Mouse (Mus musculus) urinary bladder, adult 2 months (tissue): Measurements from ENCODE around the gene Gprc6a. TPM values are rescaled to one million over a fixed set of nuclear protein-coding genes. Genes with fewer than 3 reads are reported as not detected.

Source experiments
- DNase-seq: peaks from one replicate; pipeline ENCODE4 v3.0.0; 2022; ENCODE audit warnings: low spot score
- polyA plus RNA-seq: library from polyadenylated mRNA; depleted of rRNA; stranded (reverse); fragments of >200 nt; gene quantifications from 2 replicates; pipeline ENCODE4 v1.2.3, GENCODE M21; 2012; rRNA removed

Gene Gprc6a
- not detected in 2 replicates for polyA plus RNA-seq

- no peak for DNase-seq
These were observed at the start of gene Gprc6a for GRCm38 (mm10) chr10:51631411-51632136. Gene Gprc6a, minus strand, starts transcription at chr10:51631461.

DNA sequence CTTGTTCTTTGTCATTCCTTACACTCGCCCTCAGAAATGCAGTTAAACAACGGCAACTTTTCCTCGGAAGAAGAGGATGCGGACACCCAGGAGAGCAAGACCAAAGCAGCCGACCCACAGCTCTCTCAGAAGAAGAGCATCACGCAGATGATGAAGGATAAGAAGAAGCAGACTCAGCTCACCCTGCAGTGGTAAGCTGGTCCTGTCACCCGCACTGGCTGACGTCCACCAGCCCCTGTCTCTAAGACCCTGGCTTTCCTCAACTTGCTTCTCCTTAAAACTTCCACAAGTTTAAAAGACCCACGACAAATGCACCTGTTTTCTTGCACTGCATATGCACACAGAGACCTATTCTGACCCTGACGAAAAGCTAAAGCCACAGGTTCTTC lies 47.0 kb upstream of the Gprc6a start:
- DNase-seq: no peak

DNA sequence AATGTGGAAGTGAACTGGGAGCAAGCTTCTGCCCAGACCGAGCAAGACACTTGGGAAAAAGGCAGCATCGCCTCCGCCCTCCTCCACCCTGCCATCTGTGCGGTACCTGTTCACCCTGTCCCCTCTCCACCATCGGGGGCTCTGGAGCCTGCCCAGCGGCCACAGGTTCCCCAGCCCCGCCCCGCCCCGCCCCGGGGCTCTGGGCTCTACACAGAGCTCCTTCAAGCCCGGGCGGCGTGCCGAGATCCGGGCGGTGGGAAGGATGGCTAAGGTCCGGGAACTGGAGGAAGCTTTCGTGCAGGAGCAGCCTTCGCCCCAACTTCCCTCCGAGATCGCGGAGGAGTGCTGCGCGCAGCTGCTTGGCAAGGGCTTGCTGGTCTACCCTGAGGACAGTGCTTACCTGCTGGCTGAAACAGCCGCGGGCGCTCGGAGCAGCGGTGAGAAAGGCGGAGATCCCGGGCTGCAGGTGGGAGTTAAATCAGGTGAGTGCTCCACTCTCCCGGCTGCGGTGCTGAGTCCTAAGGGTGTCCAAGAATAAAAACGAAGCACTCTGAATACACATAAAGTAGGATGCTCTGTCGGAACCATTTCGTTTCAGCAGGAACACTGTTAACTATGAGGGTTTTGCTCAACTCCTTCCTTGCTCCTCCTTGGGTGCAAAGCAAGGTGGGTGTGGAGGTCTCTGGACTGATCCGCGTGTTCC lies 46.4 kb upstream of the Gprc6a start, which contains the start of gene Rfx6:
Gene Rfx6, plus strand, starts transcription at position 209 of the 703 bp plus-strand sequence.
- DNase-seq: no peak

GRCm38 (mm10) chr10:51672082-51672779 lies 41.0 kb upstream of the Gprc6a start:
- DNase-seq: no peak

DNA sequence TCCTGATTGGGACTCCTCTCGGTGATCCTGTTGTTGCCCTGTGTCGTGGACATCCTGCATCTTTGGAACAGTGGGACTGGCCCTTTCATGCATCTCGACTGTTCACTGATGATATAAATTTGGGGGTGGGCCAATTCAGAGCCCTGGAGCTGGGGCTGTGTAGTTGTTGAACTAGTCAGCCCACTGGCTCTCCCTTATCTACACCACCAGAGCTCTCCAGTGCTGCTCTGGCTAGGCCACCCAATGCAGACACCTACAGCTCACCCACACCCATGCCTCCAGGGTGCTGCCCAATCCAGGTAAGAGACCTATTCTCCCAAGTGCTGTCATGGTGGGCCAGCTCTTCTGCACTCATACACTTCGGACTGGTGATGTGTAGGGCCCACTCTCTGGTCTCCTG lies 40.3 kb upstream of the Gprc6a start:
- no peak for DNase-seq

GRCm38 (mm10) chr10:51669334-51669733 lies 38.1 kb upstream of the Gprc6a start:
- no peak for DNase-seq

GRCm38 (mm10) chr10:51657324-51657723 lies 26.1 kb upstream of the Gprc6a start:
- DNase-seq: no peak

- no peak for DNase-seq
These were observed 18.4 kb upstream of the Gprc6a start for GRCm38 (mm10) chr10:51649506-51650221.

- no peak for DNase-seq
These were observed 10.1 kb downstream of the Gprc6a start for GRCm38 (mm10) chr10:51621193-51621592.

GRCm38 (mm10) chr10:51620126-51620525 lies 11.1 kb downstream of the Gprc6a start:
- no peak for DNase-seq

DNA sequence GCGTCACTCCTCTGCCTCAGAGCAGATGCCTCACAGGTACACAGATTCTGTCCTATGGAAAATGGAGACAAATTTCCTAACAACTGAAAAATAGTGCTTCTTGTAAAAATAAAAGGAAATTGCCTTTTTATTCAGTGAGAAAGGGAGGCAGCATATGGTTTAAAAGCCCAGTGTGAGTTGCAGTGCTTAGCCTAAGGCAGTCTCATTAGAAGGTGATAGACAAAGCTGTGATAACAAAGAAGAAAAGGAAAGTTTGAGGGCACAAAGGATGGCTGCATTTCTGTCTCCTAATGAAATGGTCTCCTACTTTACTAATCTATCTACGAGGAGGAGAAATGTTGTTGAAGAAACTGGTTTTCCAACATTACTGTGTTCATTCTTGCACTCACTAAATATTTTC lies 12.7 kb downstream of the Gprc6a start:
- DNase-seq: no peak

DNA sequence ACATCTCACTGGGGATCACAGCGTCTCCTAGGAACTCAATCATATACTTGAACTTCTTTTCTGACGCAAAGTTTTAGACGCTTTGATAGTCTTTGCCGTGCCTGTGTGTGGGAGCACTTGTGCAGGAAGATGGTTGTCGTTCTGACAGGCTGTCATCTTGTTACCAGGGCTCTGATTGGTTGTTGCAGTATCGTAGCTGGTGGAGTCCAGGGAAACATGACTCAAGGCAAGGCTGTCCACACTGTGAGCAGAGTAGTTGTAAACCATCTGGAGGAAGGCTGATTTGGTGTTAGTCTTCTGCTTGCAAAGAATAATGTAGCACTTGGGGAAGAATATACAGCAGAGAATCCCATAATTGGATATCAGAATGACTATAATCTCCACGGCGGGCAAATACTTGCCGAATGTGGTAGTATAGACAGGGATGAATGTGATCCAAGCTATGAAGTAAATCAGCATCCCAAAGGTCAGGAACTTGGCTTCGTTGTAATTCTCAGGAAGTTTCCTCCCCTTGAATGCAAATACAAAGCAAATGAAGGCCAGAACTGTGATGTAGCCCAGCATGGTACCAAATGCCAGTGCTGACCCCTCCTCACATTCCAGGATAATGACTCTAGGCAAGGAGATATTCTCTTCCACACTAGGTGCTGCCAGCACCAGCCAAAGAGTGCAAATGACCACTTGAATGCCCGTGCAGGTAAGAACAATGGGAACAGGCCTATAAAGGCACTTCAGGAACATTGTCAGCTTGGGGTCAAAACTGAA lies 16.3 kb downstream of the Gprc6a start:
- no peak for DNase-seq

DNA sequence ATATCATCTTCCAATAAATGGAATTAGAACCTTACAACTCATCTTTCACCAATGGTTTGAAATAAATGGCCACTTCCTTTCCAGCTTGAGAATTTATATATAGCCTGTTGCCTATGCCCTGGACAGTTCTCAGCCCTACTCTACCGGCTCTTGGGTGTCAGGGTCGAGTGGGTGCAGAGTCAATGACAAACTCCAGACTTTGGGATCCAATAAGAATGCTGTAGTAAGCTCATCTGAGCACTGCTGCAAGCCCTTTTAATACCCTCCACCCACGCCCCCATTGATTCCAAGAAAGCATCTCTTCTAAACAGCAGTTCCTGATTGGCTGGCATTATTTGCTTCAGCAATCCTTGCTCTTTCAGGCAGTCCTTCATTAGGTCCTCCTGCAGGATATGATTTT lies 17.8 kb downstream of the Gprc6a start:
- no peak for DNase-seq

GRCm38 (mm10) chr10:51611969-51612682 lies 19.1 kb downstream of the Gprc6a start:
- DNase-seq: no peak

DNA sequence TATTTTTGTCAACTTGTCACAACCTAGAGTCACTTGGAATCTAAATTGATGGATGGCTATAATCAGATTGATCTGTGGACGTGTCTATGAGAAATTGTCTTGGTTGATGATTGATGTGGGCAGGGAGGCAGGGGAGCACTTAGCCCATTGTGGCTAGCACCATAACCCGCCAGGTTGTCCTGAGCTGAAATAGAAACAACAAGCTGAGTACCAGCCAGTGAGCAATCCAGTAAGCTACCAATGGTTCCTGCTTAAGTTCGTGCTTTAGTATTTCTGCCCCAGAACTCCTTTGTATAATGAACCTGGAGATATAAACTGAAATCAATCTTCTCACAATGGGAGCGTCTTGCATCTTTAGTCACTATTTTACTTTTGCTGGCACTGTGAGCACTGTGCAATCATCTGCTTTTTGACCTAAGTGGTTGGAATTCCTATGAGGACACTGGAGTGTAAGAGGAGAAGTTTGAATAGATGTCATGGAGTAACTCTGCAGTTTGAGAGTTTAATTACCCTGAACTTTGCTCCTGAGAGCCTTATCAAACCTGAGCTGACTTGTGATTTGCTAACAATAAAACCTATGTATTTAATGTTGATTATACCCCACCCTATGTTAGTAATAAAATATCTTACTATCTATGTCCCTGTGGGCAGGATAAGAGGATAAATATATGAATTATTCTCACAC lies 21.4 kb downstream of the Gprc6a start:
- DNase-seq: no peak

DNA sequence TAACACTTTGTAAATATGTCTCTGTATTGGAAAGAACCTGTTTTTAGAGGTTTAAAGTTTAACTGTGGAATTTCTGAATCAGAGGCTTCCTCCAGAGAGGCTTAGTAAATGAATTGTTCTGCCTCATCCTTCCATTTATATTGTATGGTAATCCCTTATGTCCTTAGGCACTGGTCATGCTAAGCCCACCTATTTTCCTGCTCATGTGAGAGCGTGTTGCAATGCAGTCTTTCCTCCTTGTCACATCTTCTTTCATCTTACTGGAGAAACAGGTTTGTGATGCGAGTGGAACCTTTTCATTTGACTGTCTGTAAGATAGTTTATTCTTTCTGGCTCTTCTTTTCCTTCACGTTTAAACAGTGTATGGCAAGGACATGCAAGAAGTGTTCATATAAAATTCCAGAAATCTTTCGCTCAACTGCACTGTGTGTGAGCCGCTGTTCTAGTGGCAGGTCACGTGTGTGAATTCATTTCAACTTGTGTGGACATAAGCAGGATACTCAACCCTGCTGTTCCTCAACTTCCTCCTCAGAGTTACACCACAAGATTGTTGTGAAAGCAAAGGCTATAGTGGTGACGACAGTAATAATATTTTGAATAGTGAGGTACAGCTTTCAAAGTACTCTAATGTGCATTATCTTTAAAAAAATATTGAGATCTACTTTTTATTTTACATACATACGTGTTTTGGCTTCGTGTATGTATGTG lies 34.2 kb downstream of the Gprc6a start:
- DNase-seq: no peak

- no peak for DNase-seq
These were observed 36.0 kb downstream of the Gprc6a start for GRCm38 (mm10) chr10:51595001-51595931.

GRCm38 (mm10) chr10:51591574-51591973 lies 39.7 kb downstream of the Gprc6a start:
- DNase-seq: no peak
